Mouse (Mus musculus) myocyte (in vitro differentiated cells): Measurements from ENCODE around the gene Zfp174. TPM values are rescaled to one million over a fixed set of nuclear protein-coding genes. Genes with fewer than 3 reads are reported as not detected.
A peak's percentile ranks its signal among the peaks of the same experiment; 100 is the strongest.

Source experiments
- H3K27me3 ChIP-seq: one replicate; pipeline ENCODE4 v1.6.1; 2011; ENCODE audit not compliant: control insufficient read depth, insufficient read depth, insufficient read length
- H3K36me3 ChIP-seq: one replicate; pipeline ENCODE4 v1.6.1; 2011; ENCODE audit not compliant: control insufficient read depth, insufficient read depth
- H3K4me2 ChIP-seq: one replicate; pipeline ENCODE4 v1.6.1; 2011; ENCODE audit warnings: low read depth, control low read depth
- H3K4me3 ChIP-seq: one replicate; pipeline ENCODE4 v1.5.1; 2011; ENCODE audit warnings: mild to moderate bottlenecking, control low read depth, moderate library complexity
- H3K79me2 ChIP-seq: one replicate; pipeline ENCODE4 v1.6.1; 2011; ENCODE audit not compliant: control insufficient read depth, insufficient read depth
- H3ac ChIP-seq: one replicate; pipeline ENCODE4 v1.6.1; 2011; ENCODE audit not compliant: control insufficient read depth, insufficient read length
- CEBPB ChIP-seq: IDR thresholded peaks from 2 replicates; pipeline ENCODE4 v1.6.1; 2011; ENCODE audit warnings: mild to moderate bottlenecking, moderate library complexity; ENCODE audit not compliant: poor library complexity, insufficient read depth, severe bottlenecking
- E2F4 ChIP-seq: IDR thresholded peaks from one replicate; pipeline ENCODE4 v1.6.1; 2011; ENCODE audit warnings: mild to moderate bottlenecking, control low read depth, moderate library complexity; ENCODE audit not compliant: insufficient read depth
- MAX ChIP-seq: IDR thresholded peaks from one replicate; pipeline ENCODE4 v1.6.1; 2011; ENCODE audit warnings: low read depth, mild to moderate bottlenecking, control low read depth
- MYOD1 ChIP-seq, 3 experiments: IDR thresholded peaks; one replicate each; pipeline ENCODE4 v1.6.1; 2011; ENCODE audit warnings: control low read depth in 2 of 3, low read depth in 2 of 3, mild to moderate bottlenecking in 2 of 3, moderate library complexity in 1 of 3; ENCODE audit not compliant: insufficient read length in 2 of 3, control insufficient read depth in 1 of 3
- MYOG ChIP-seq, 3 experiments: IDR thresholded peaks; one replicate each; pipeline ENCODE4 v1.6.1; 2011; ENCODE audit warnings: control low read depth in 2 of 3, low read depth in 2 of 3, mild to moderate bottlenecking in 2 of 3; ENCODE audit not compliant: insufficient read length in 2 of 3, control insufficient read depth in 1 of 3, insufficient read depth in 1 of 3
- POLR2A ChIP-seq: IDR thresholded peaks from one replicate; pipeline ENCODE4 v1.6.1; 2011; ENCODE audit warnings: low read depth, mild to moderate bottlenecking, control low read depth, moderate library complexity; ENCODE audit not compliant: insufficient read length
- POLR2AphosphoS2 ChIP-seq: IDR thresholded peaks from one replicate; pipeline ENCODE4 v1.6.1; 2011; ENCODE audit warnings: low read depth, control low read depth; ENCODE audit not compliant: insufficient read length
- REST ChIP-seq: IDR thresholded peaks from one replicate; pipeline ENCODE4 v1.6.1; 2011; ENCODE audit warnings: mild to moderate bottlenecking, control low read depth, moderate library complexity; ENCODE audit not compliant: insufficient read depth, insufficient read length
- SRF ChIP-seq: IDR thresholded peaks from one replicate; pipeline ENCODE4 v1.6.1; 2011; ENCODE audit warnings: low read depth; ENCODE audit not compliant: control insufficient read depth, insufficient read length
- TCF12 ChIP-seq: IDR thresholded peaks from one replicate; pipeline ENCODE4 v1.6.1; 2011; ENCODE audit warnings: mild to moderate bottlenecking, control low read depth; ENCODE audit not compliant: poor library complexity, insufficient read depth, severe bottlenecking
- TCF3 ChIP-seq: IDR thresholded peaks from one replicate; pipeline ENCODE4 v1.6.1; 2011; ENCODE audit warnings: low read depth, control low read depth; ENCODE audit not compliant: insufficient read length
- USF1 ChIP-seq: IDR thresholded peaks from one replicate; pipeline ENCODE4 v1.6.1; 2011; ENCODE audit warnings: low read depth, mild to moderate bottlenecking, control low read depth, moderate library complexity
- polyA plus RNA-seq: library from polyadenylated mRNA; unstranded; fragments of >200 nt; fragmentation: generic; extraction: Trizol; gene quantifications from one replicate; pipeline ENCODE4 v1.2.1, GENCODE M21; 2012; ENCODE audit warnings: missing spikeins

Gene Zfp174
- polyA plus RNA-seq, 1 experiment, result 0.70 TPM

GRCm38 (mm10) chr16:3855776-3856175 lies 8.7 kb downstream of the Zfp174 start:
- H3K27me3 ChIP-seq, result no peaks in the 10 kb centered on the region
- TF ChIP-seq USF1 (no peak), MYOD1 (IDR thresholded peaks at IDR 0.05; ENCODE audit: control insufficient read depth in 1 of 3, insufficient read length in 2 of 3, low read depth in 2 of 3) (no peak), MAX (no peak), TCF12 (no peak), REST (no peak), E2F4 (no peak), MYOG (IDR thresholded peaks at IDR 0.05; ENCODE audit: control insufficient read depth in 1 of 3, insufficient read depth in 1 of 3, insufficient read length in 2 of 3, low read depth in 2 of 3) (no peak)
- H3ac ChIP-seq, result no peak overlapping the region
- no peaks in the 10 kb centered on the region for H3K79me2 ChIP-seq
- H3K36me3 ChIP-seq, result peaks cover 5% of the 10 kb centered on the region
- no peak overlapping the region for H3K4me2 ChIP-seq
- no peak overlapping the region for H3K4me3 ChIP-seq

GRCm38 (mm10) chr16:3859254-3859653 lies 12.2 kb downstream of the Zfp174 start:
- H3K4me2 ChIP-seq, result no peak overlapping the region
- TF ChIP-seq MAX (no peak), TCF12 (no peak), MYOD1 (IDR thresholded peaks at IDR 0.05; ENCODE audit: control insufficient read depth in 1 of 3, insufficient read length in 2 of 3, low read depth in 2 of 3) (no peak), POLR2AphosphoS2 (no peak), TCF3 (no peak), SRF (no peak), USF1 (no peak), CEBPB (no peak)
- peaks cover 23% of the 10 kb centered on the region for H3K36me3 ChIP-seq
- H3K27me3 ChIP-seq, result no peaks in the 10 kb centered on the region
- H3K4me3 ChIP-seq, result no peak overlapping the region
- H3K79me2 ChIP-seq, result no peaks in the 10 kb centered on the region
- H3ac ChIP-seq, result no peak overlapping the region

- Histone ChIP-seq H3K27me3 (no peaks in the 10 kb centered on the region), H3ac (no peak overlapping the region), H3K36me3 (peaks cover 13% of the 10 kb centered on the region), H3K79me2 (no peaks in the 10 kb centered on the region), H3K4me2 (peak overlapping the region; percentile 87), H3K4me3 (peak overlapping the region; percentile 29)
- no peak for TF ChIP-seq MAX
- no peak for TF ChIP-seq TCF3
- no peak for TF ChIP-seq SRF
These were observed 24.7 kb downstream of the Zfp174 start for GRCm38 (mm10) chr16:3871815-3872214.

- Histone ChIP-seq H3K79me2 (no peaks in the 10 kb centered on the region), H3K36me3 (peaks cover 13% of the 10 kb centered on the region), H3K27me3 (no peaks in the 10 kb centered on the region), H3K4me2 (peak within 1 kb of the TSS; percentile 87), H3ac (no peak within 1 kb of the TSS), H3K4me3 (peak within 1 kb of the TSS; percentile 29)
- TF ChIP-seq E2F4, result no peak
- peak; percentile 53 for TF ChIP-seq POLR2AphosphoS2
- TF ChIP-seq MYOD1 (IDR thresholded peaks at IDR 0.05; ENCODE audit: control insufficient read depth in 1 of 3, insufficient read length in 2 of 3, low read depth in 2 of 3), result no peak
- TF ChIP-seq CEBPB, result no peak
- peak; percentile 43 for TF ChIP-seq POLR2A
These were observed 25.4 kb downstream of the Zfp174 start, which contains the start of gene Naa60 for GRCm38 (mm10) chr16:3872216-3873047. Gene Naa60, plus strand, starts transcription at chr16:3872375.

- Histone ChIP-seq H3ac (no peak overlapping the region), H3K79me2 (peaks cover 7% of the 10 kb centered on the region), H3K27me3 (no peaks in the 10 kb centered on the region), H3K4me3 (no peak overlapping the region), H3K4me2 (no peak overlapping the region), H3K36me3 (peaks cover 12% of the 10 kb centered on the region)
- no peak for TF ChIP-seq MYOG (IDR thresholded peaks at IDR 0.05; ENCODE audit: control insufficient read depth in 1 of 3, insufficient read depth in 1 of 3, insufficient read length in 2 of 3, low read depth in 2 of 3)
- no peak for TF ChIP-seq TCF12
- TF ChIP-seq MAX, result no peak
- TF ChIP-seq TCF3, result no peak
- TF ChIP-seq E2F4, result no peak
- no peak for TF ChIP-seq SRF
- no peak for TF ChIP-seq REST
- no peak for TF ChIP-seq MYOD1 (IDR thresholded peaks at IDR 0.05; ENCODE audit: control insufficient read depth in 1 of 3, insufficient read length in 2 of 3, low read depth in 2 of 3)
- TF ChIP-seq USF1, result no peak
- no peak for TF ChIP-seq CEBPB
- no peak for TF ChIP-seq POLR2AphosphoS2
- TF ChIP-seq POLR2A, result no peak
These were observed 29.3 kb downstream of the Zfp174 start for GRCm38 (mm10) chr16:3876346-3876745.
